Mouse (Mus musculus) CD8-positive naive resting alpha-beta T cell, adult 2 months (primary cell): ENCODE measurements around the gene Anp32e.

ENCODE experiments used
- DNase-seq, 2 experiments: peaks; one replicate each; pipeline ENCODE4 v3.0.0; 2022; ENCODE audit warnings: low read depth in 2 of 2, low spot score in 2 of 2

Gene Anp32e

GRCm38 (mm10) chr3:95995802-95996428 is 66.9 kb downstream of the Anp32e start, which contains the start of gene Plekho1:
Gene Plekho1 (minus strand): TSS chr3:95996001.
- peak; percentile 19 to 29 for DNase-seq

DNA sequence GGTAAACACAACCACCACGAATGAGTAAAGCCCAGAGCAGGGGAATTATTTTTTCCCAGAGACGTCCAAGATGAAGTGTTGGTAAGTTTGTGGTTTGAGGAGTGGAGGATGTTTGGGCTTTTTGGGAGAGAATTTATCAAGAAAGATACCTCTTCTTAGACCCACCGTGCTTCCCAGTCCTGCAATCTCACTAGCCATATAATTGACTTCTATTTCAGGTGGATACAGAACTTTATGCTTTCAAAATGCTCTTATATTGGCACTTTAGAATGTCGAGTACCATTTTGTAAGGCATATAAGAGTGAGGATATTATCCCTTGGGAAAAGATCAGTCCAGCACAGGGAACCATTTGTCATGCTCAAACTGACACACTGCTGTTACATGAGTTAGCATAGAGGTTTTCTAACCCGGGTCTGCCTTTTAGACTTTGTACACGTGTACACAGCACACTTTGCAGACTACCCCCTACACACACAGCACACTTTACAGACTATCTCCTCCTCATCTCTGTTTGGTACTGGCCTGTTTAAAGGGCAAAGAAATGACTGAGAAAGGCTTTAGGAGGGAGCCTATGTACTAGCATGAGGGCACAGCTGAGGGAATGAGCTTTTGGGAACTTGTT is 67.5 kb downstream of the Anp32e start:
- no peak for DNase-seq
